Mouse (Mus musculus) fibroblast of lung, adult 2 months (primary cell): ENCODE data around the gene Mtif3.
A peak's percentile ranks its signal among the peaks of the same experiment; 100 is the strongest.

Source experiments
- DNase-seq: peaks from one replicate; pipeline ENCODE4 v3.0.0-alpha.2; 2011; ENCODE audit warnings: low read depth

Mtif3 gene

GRCm38 (mm10) chr5:146916273-146916672 is 47.3 kb downstream of the Mtif3 start:
- DNase-seq: no peak

GRCm38 (mm10) chr5:146914088-146914766 is 49.4 kb downstream of the Mtif3 start:
- no peak for DNase-seq

GRCm38 (mm10) chr5:146913355-146913754 is 50.2 kb downstream of the Mtif3 start:
- DNase-seq: no peak

- DNase-seq: no peak
Observed at GRCm38 (mm10) chr5:146912206-146912605, 51.4 kb downstream of the Mtif3 start.

GRCm38 (mm10) chr5:146908629-146909028 is 55.0 kb downstream of the Mtif3 start:
- DNase-seq: no peak

GRCm38 (mm10) chr5:146907533-146907932 is 56.1 kb downstream of the Mtif3 start:
- DNase-seq: no peak

DNA sequence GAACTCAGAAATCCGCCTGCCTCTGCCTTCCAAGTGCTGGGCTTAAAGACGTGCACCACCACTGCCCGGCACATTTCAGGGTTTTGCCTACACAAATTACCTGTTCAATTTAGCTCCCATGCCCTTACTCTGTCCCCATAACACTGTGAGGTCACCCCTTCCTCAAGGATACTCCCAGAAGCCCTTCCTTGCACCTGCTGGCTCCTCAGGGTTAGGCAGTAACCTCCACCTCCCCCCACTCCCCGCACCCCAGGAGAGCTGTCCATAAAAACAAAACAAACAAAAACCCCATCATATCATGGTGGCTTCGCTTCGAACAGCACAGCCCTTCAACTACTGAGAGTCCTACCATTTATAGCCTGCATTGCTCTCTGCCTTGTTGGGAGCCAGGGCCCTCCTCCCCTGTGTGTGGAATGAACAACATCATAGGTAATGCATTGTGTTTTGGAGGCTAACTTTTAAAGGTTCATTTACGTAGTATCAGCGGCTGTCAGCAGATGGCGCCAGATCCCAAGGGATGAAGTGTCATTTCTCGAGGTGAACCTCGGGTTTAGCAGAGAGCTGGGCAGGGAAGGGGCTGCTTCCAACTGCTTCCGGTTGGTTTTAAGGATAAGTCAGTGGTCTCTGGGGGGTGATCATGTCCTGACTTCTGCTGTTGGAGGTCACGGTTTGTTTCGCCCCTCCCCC is 58.0 kb downstream of the Mtif3 start:
- peak; percentile 19 for DNase-seq

DNA sequence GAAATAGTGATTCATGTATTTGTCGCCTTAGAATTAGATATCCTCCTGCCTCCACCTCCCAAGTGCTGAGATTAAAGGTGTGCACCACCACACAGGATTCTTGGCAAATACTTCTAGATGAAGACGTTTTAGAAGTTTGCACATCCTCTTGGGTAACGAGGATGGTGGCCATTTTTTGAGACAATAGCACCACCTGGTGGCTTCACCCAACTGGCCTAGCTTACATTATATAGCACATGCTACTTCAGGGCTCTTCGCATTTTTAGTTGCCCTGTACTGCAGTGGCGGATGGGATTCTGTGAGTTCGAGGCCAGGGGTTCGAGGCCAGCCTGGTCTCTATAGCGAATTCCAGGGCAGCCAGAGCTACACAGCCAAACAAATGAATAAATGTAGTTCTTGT is 59.2 kb downstream of the Mtif3 start:
- peak; percentile 48 for DNase-seq
